Mouse (Mus musculus): ENCODE results near the gene Kpna4.

The Kpna4 gene

DNA sequence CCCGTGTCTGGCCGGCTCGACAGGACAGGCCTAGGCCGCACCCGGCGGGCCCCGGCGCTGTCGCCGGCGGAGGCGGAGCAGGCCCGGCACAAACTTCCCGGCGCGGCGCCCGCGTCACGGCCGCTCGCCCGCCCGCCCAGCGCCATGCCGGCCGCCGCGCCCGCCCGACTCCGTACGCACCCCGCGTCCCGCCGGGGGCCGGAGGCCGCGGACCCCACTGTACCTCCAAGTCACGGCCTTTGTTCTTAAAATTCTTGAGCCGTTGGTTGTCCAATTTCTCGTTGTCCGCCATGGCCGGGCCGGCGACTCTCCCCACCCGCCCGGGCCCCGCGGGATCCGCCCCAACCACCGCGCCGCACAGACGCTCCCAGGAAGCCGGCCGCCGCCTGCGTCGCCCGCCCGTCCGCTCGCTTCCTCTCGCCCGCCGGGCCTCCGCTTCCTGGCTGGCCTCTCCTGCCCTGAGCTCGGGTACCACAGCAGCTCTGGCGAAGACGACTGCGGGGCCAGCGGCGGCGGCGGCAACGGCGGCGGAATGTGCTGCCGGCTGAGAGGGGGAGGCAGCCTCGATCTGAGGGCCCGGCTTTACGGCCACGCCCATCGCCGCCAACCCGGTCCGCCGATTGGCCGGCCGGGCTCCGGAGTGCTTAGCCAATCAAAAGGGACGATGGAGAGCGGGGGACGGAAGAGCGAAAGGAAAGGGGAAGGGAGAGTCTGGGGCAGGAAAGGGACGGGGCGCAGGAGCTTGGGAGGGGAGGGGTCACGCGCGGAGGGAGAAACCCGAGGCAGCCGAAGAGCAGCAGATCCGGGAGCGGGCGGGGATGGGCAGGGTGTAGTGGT, at the start of gene Kpna4:
Kpna4 (minus strand) TSS at position 605 of the 837 bp plus-strand sequence.
- peak; percentile 95 for DNase-seq (ENCODE audit: low read depth, low spot score)

- DNase-seq (ENCODE audit: low read depth, low spot score): no peak
These were observed 48.3 kb upstream of the Kpna4 start for GRCm38 (mm10) chr3:69175229-69175628.

- no peak for DNase-seq (ENCODE audit: low read depth, low spot score)
These were observed 44.2 kb upstream of the Kpna4 start for GRCm38 (mm10) chr3:69171123-69171522.

DNA sequence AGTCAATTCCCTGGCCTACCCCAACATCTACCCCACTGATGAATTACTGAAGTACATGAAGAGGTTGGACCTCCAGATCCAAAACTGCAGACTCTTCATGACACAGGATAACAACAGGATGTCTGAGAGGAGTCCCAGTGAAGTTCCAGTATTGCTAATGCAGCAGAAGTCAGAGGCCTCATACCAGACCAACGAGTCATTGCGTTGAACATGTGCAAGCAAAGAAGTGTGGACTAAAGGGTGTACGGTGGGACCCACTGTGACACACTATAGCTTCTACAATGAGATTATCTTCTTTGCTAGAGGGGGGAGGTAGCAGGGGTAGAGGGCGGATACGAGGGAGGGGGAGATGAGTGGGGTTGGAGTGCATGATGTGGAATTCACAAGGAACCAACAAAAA, 42.9 kb upstream of the Kpna4 start:
- no peak for DNase-seq (ENCODE audit: low read depth, low spot score)

DNA sequence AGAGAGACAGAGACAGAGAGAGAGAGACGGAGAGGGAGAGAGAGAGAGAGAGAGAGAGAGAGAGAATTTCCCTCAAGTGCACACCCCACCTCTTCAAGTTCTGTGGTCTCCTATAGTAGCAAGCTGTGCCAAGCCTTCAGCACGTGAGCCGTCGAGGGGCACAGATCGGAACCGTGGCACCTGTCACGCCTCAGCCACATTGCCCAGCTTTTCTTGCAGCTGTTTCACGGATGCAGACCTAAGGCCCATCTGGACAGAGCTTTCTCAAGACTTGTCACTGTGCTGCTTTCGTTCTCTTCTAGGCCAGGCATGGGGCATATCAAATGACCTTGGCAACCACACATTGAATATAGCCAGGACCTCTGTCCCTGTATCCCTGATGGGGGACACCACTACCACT, 41.8 kb upstream of the Kpna4 start:
- DNase-seq (ENCODE audit: low read depth, low spot score): no peak

DNA sequence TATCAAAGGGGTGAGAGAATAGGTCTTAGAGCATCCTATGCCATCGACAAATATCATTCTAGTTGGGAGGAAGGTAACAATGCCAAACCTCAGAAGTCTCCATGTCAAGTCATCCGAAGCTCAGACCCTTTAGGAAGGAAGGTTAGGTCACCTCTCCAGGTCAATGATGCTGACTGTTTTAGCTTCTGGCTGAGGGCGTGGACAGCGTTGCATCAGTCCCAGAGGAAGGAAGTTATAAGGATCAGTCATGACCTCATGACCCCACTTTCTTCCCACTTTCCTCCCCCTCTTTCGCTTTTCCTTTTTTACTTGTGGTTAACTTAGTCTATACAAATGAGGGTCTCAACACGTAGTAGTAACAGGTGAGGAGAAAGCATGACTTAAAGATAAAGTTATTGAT, 36.1 kb upstream of the Kpna4 start:
- no peak for DNase-seq (ENCODE audit: low read depth, low spot score)

- DNase-seq (ENCODE audit: low read depth, low spot score): no peak
These were observed 33.5 kb upstream of the Kpna4 start for GRCm38 (mm10) chr3:69160429-69160828.

GRCm38 (mm10) chr3:69159501-69159900, 32.6 kb upstream of the Kpna4 start:
- no peak for DNase-seq (ENCODE audit: low read depth, low spot score)

DNA sequence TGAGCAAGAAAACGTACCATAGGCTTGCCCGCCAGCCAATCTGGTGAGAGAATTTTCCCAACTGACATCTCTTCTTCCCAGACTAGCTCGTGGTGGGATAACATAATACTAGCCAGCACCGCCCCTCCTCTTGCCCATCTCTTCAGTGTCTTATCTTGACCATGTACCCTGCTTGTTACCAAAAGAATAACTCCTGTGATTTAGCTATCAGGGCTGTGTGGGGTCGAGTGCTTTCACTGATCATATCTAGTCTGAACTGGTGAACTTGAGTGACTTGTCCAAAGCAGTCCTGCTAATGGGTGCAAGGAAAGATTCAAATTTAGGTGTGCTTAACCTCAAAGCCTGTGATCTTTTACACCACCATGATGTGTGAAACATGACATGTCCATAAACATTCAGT, 31.0 kb upstream of the Kpna4 start:
- no peak for DNase-seq (ENCODE audit: low read depth, low spot score)

GRCm38 (mm10) chr3:69156484-69156883, 29.6 kb upstream of the Kpna4 start:
- DNase-seq (ENCODE audit: low read depth, low spot score): peak; percentile 43

DNA sequence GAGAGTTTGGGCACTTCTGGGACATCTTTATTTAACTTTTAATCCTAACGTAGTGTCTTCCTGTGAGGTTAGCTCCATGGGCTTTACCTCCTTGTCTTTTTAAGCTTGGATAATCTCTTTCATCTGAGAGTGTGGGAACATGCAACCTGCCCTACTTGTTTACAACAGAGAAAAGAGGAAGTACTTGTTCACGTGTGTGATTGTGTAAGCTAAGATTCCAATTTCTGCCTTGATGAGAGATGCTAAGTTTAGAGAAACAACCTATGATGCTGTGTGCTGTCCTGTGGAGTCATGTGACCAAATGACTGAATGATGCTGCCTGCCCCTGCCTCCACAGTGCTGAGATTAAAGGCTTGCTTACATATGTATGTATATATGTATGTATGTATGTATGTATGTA, 27.8 kb upstream of the Kpna4 start:
- no peak for DNase-seq (ENCODE audit: low read depth, low spot score)

DNA sequence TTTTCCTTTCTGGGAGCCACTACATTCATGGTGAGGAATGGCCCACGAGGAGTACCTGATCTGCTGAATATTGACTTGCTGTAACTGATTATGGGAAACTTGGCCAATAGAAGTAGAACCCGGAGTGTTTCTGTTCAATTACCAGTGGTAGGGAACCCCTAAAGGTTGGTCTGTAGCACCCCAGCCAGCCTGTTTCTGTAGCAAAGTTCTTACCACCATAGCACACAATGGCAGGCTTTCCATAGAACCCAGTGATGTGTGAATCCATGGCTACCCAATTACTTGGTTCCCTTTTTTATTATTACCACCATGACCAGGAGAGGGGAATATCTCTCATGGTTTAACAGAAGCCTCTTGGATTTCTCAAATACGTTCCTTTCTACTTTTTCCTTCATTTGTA, 24.0 kb upstream of the Kpna4 start:
- DNase-seq (ENCODE audit: low read depth, low spot score): no peak

DNA sequence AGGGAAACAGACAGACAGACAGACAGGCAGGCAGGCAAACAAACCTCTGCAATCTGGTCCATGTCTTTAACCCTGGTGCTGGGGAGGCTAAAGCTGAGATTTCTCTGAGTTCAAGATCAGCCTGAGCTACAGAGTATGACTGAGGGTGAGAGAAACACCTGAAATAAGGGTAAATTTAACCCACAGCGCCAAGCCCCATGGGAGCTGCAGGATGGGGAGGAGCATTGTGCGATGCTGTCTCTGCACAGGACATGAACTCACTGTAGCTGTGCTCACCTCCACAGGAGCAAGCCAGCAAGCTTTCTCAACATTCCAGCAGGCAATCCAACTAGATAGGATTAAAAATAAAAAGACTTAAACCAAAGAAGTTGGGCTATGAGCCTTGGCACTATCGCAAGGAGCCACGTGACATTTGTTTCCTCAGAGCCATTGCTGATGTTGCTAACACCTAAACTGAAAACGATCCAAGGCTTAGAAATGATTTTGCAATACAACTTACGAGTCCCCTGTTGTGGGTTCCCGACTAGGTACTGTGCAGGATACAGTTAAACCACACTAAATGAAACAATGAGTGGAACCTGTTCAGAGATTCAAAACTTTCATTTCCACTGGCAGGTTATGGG, 15.6 kb upstream of the Kpna4 start:
- DNase-seq (ENCODE audit: low read depth, low spot score): no peak

- DNase-seq (ENCODE audit: low read depth, low spot score): no peak
These were observed 13.9 kb upstream of the Kpna4 start for GRCm38 (mm10) chr3:69140851-69141250.

- no peak for DNase-seq (ENCODE audit: low read depth, low spot score)
These were observed 9.1 kb upstream of the Kpna4 start for GRCm38 (mm10) chr3:69136059-69136458.

DNA sequence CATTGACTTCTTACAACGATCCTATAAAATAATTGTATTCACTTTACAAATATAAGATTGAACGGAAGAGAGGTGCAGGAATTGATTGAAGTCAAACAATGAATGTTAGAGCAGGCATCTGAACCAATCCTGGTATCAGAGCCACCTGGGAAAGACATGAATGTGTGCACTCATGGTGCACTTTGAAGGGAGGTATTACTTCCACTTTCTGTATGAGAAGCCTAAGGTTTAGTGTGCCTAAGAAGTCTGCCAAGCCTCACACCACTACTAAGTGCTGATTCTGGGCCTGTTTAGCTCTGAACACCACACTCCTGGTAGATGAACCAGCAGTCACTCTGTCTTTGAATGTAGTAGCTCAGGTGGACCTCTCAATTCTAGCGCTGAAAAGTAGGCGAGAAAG, 4.1 kb upstream of the Kpna4 start:
- no peak for DNase-seq (ENCODE audit: low read depth, low spot score)

DNA sequence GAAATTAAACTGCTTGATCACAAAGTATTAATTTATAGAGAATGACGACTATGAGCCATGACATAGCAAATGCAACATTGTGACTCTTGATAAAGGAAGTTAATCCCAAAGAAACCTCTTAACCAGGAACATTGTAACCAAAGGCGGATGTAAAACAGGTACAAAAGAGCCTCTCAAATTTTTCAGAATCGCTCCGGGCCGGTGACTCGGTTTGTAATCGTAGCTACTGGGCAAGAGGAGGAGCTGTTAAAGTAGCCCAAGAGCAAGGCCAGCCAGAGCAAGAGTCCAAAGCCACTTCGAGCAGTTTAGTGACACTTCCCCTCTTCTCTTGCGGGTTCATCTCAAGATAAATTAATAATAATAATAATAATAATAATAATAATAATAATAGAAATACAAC, 780 bp upstream of the Kpna4 start:
- DNase-seq (ENCODE audit: low read depth, low spot score): no peak

GRCm38 (mm10) chr3:69127346-69127678, 399 bp upstream of the Kpna4 start:
- no peak for DNase-seq (ENCODE audit: low read depth, low spot score)

DNA sequence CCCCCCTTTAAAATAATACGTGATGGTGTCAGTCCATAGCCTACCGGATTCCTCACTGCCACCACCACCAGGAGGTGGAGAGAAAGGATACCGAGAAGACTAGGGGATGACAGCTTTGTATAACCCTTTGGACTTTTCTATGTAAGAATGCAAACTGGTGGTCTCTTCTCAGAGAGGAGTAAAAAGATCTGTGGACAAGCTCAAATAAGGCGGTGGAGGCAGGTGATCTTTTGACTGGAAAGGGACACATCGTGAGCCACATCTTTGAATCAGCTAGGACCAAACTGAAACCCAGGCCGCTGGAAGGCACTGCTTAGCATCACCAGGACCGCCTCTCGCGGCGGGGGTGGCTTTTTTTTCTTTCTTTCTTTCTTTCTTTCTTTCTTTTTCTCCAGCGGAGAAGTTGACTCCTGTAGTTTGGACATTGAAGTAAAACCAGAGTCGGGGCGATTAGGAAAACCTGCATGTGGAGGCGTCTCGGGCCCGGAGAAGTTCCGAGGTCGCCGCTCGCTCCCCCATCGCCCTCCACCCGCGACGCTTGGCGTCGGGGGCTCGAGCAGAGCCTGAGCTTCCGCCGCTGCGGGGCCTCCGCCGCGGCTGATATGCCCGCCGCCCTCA, 913 bp downstream of the Kpna4 start:
- no peak for DNase-seq (ENCODE audit: low read depth, low spot score)

GRCm38 (mm10) chr3:69125461-69125860, 1.5 kb downstream of the Kpna4 start:
- no peak for DNase-seq (ENCODE audit: low read depth, low spot score)

GRCm38 (mm10) chr3:69118827-69119226, 8.1 kb downstream of the Kpna4 start:
- DNase-seq (ENCODE audit: low read depth, low spot score): peak; percentile 35

DNA sequence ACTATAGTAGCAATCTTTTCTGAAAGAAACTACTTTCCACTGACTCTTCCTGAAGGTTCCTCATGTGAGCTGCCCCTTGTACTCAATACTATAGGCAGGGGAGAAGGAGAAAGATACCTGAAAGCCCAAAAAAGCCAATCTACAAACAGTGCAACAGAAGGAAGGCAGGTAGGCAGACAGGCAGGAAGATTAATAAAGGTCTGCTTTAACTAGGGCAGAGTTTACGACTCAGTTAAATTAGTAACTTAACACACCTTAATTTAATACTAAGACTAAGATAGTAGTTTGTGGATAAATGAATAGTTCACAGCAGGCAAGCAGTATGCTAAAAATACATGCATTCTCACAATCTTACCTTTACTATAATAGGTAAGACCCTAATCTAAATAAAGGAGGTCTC, 12.2 kb downstream of the Kpna4 start:
- DNase-seq (ENCODE audit: low read depth, low spot score): no peak

GRCm38 (mm10) chr3:69113956-69114355, 13.0 kb downstream of the Kpna4 start:
- no peak for DNase-seq (ENCODE audit: low read depth, low spot score)

Data from skeletal muscle tissue, adult 2 months (tissue).